Mouse (Mus musculus) embryonic fibroblast, embryonic 13.5 days (primary cell): ENCODE results near the gene Pgf.

Source experiments
- CTCF ChIP-seq: IDR thresholded peaks from 2 replicates; pipeline ENCODE4 v1.5.1; 2011; ENCODE audit warnings: mild to moderate bottlenecking, control low read depth, low read length, moderate library complexity, borderline replicate concordance; ENCODE audit not compliant: insufficient read depth
- POLR2A ChIP-seq: IDR thresholded peaks from 2 replicates; pipeline ENCODE4 v1.6.1; 2011; ENCODE audit warnings: low read depth, mild to moderate bottlenecking, control low read depth, low read length, moderate library complexity

GRCm38 (mm10) chr12:85200929-85201829 is 23.6 kb upstream of the Pgf start:
- TF ChIP-seq CTCF = no peak
- no peak for TF ChIP-seq POLR2A
